Mouse (Mus musculus) forebrain, embryonic 13.5 days (tissue): ENCODE data around the gene Mvb12b. TPM values are rescaled to one million over a fixed set of nuclear protein-coding genes. Genes with fewer than 3 reads are reported as not detected.

Source experiments
- ATAC-seq: fragments of 200-750 bp; cut with Nextera tagmentation; 2 replicates; pipeline ENCODE4 v1.8.0; 2017
- H3K27ac ChIP-seq: fragments of 300-500 bp; sonication (generic); 2 replicates; pipeline ENCODE4 v1.5.1; 2015; ENCODE audit warnings: inconsistent platforms, mild to moderate bottlenecking, moderate library complexity
- H3K27me3 ChIP-seq: fragments of 300-500 bp; sonication (generic); 2 replicates; pipeline ENCODE4 v1.6.1; 2015; ENCODE audit warnings: mild to moderate bottlenecking, inconsistent platforms
- H3K36me3 ChIP-seq: fragments of 300-500 bp; sonication (generic); 2 replicates; pipeline ENCODE4 v1.6.1; 2015; ENCODE audit warnings: mild to moderate bottlenecking, inconsistent platforms; ENCODE audit not compliant: poor library complexity, severe bottlenecking
- H3K4me1 ChIP-seq: fragments of 300-500 bp; sonication (generic); 2 replicates; pipeline ENCODE4 v1.6.1; 2015; ENCODE audit warnings: inconsistent platforms
- H3K4me2 ChIP-seq: fragments of 300-500 bp; sonication (generic); 2 replicates; pipeline ENCODE4 v1.6.1; 2015; ENCODE audit warnings: inconsistent platforms, mild to moderate bottlenecking, moderate library complexity
- H3K4me3 ChIP-seq: fragments of 300-500 bp; sonication (generic); 2 replicates; pipeline ENCODE4 v1.5.1; 2015; ENCODE audit warnings: mild to moderate bottlenecking, inconsistent platforms
- H3K9ac ChIP-seq: fragments of 300-500 bp; sonication (generic); 2 replicates; pipeline ENCODE4 v1.6.1; 2015; ENCODE audit warnings: mild to moderate bottlenecking, inconsistent platforms
- H3K9me3 ChIP-seq: fragments of 300-500 bp; sonication (generic); replicated peaks from 2 replicates; pipeline ENCODE4 v1.6.1; 2016; ENCODE audit warnings: inconsistent platforms
- WGBS: fragments of 180-500 bp; shearing (Covaris S2); methylation state at CpG from one replicate; pipeline ENCODE4 v1.1.7; 2015; 5-methylcytosine and 5-hydroxymethylcytosine counted together
- polyA plus RNA-seq: library from polyadenylated mRNA; unstranded; fragments of >200 nt; fragmentation: Nextera tagmentation; extraction: Ambion mirVana; gene quantifications from 2 replicates; pipeline ENCODE4 v1.2.1, GENCODE M21; 2015

The Mvb12b gene
- polyA plus RNA-seq, 1 experiment from 2014 or later: 63.9 TPM

DNA sequence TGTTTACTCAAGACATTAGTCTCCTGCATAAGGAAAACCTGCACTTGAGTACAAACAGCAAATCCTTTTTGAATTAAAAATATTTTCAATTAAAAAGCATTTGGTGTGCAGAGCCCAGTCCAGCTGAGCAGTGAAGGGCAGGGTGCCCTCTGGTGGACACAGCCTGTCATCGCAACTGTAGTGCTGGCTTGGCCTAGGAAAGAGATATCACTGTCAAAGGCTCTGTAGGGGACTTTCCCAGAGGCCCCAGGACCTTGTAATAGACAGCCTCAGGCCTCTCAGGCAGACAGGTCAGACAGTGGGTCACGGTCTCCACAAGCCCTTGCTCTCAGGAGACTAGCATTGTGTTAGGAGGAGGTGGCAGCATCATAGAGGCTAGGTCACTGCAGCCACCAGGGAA is 151.0 kb downstream of the Mvb12b start:
- Histone ChIP-seq H3K4me1 (no peaks in the 10 kb centered on the region), H3K36me3 (peaks cover 38% of the 10 kb centered on the region), H3K27ac (no peak overlapping the region), H3K9me3 (no peaks in the 10 kb centered on the region), H3K9ac (no peak overlapping the region), H3K27me3 (no peaks in the 10 kb centered on the region), H3K4me2 (no peak overlapping the region), H3K4me3 (no peak overlapping the region)
- ATAC-seq: no peak
- 3% methylated on average over 2 of the region's 2 CpGs for WGBS

DNA sequence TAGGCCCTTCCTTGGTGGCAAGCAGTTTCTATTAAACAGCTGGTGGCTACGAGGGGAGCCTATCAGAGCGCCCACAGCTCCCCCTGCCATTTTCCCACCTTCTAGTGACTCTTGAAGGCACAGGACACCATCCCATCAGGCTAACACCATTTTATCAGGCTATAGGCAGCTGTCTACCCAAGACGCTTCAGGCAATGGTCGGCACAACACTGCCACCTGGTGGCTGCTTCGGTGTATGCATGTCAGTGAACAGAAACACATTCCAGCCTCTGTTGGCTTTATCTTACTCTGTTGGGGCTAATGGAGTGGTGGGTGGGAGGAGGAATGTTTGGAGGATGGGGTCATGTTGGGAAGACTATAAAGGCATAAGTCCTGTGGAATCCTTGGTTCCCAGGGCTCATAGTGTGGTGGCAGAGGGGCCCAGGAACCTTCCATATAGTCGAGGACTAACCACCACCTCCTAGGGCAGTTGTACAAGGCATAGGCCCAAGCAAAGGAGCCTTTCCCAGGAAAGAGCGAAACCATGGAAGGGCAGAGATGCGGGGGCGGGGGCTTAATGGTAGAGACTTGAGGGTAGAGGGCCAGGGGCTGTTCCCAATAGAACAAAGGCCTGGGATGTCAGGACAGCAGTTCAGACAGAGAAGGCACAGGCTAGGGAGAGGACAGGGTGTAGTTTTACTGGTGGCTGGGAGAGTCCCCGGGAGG is 152.8 kb downstream of the Mvb12b start:
- Histone ChIP-seq H3K9me3 (no peaks in the 10 kb centered on the region), H3K4me1 (peaks cover 5% of the 10 kb centered on the region; the same call in 1 of the 2 replicates), H3K27ac (no peak overlapping the region), H3K9ac (no peak overlapping the region), H3K4me2 (no peak overlapping the region), H3K4me3 (no peak overlapping the region), H3K36me3 (peaks cover 47% of the 10 kb centered on the region), H3K27me3 (no peaks in the 10 kb centered on the region)
- peak; percentile 54 for ATAC-seq
- WGBS: 43% methylated on average over 10 of the region's 10 CpGs

DNA sequence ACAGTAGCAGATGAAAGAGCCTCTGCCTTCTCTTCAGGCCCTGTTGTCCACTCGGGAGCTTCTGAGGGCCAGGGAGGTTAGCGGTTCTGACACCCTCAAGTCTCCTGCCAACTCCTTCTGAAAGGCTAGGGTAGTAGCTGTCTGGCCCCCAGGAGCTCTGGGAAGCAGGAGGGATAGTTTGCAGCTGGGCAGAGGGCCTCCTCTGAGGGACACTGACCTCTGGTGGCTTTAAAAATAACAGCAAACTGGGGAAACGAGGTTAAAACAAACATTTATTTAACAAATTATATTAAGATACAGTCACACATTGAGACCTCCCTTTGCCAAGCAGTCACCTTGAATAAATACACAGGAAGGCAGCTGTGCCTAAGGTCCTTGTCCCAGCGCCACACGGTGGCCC is 158.0 kb downstream of the Mvb12b start:
- no peak overlapping the region for H3K4me2 ChIP-seq
- H3K4me1 ChIP-seq: peaks cover 7% of the 10 kb centered on the region; the same call in 1 of the 2 replicates
- ATAC-seq: no peak
- no peaks in the 10 kb centered on the region for H3K9me3 ChIP-seq
- H3K27ac ChIP-seq: no peak overlapping the region
- H3K4me3 ChIP-seq: no peak overlapping the region
- no peaks in the 10 kb centered on the region for H3K27me3 ChIP-seq
- H3K36me3 ChIP-seq: peaks cover 49% of the 10 kb centered on the region
- H3K9ac ChIP-seq: no peak overlapping the region
- 38% methylated on average over 5 of the region's 5 CpGs for WGBS

DNA sequence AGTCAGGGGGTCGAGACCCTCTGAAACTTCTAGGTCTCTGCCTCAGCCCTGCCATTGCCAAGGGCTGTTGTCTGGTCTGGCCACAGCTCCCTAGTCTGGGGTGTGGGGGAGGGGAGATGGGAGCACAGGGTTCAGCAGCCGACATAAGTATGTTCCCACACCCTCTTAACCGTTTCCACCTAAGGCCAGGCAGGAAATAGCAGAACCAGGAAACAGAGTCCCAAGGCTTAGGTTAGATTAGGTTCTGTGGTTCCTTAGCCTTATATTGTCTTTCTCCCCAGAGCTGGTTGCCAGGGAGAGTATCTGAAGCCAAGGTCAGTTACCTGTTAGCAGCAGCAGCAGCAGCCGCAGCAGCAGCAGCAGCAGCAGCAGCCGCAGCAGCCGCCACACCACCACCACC is 160.5 kb downstream of the Mvb12b start:
- WGBS: 78% methylated on average over 4 of the region's 6 CpGs
- no peaks in the 10 kb centered on the region for H3K27me3 ChIP-seq
- peaks cover 36% of the 10 kb centered on the region for H3K36me3 ChIP-seq
- H3K9me3 ChIP-seq: no peaks in the 10 kb centered on the region
- no peak overlapping the region for H3K4me2 ChIP-seq
- no peak for ATAC-seq
- no peak overlapping the region for H3K4me3 ChIP-seq
- peaks cover 7% of the 10 kb centered on the region; the same call in 1 of the 2 replicates for H3K4me1 ChIP-seq
- no peak overlapping the region for H3K27ac ChIP-seq
- H3K9ac ChIP-seq: no peak overlapping the region

DNA sequence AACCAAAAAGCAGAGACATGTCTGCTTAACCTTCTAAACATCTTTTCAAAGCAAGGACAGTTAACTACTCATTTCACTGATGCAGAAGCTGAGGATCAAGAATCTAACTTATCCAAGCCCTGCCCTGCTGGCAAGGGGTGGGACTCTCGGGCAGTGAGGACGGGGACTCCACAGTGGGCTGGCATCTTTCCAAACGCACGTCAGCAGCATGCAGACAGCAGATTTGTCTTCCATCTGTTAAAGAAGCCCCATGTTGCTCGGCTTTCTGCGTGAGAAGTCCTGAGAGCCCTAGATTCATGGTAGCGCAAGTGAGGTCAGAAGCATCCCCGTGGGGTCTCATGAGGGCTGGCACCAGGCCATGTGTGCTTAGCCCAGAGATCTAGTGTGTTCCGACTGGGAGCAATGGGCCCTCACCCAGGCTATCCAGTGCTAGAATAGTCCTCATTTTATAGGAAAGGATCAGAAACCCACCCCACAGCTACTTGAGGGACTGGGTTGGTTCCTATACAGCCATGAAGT is 167.3 kb downstream of the Mvb12b start:
- Histone ChIP-seq H3K36me3 (no peaks in the 10 kb centered on the region), H3K27me3 (peaks cover 32% of the 10 kb centered on the region), H3K4me2 (no peak overlapping the region), H3K27ac (peak overlapping the region; percentile 36; the same call in 1 of the 2 replicates), H3K4me3 (no peak overlapping the region), H3K9ac (no peak overlapping the region), H3K9me3 (no peaks in the 10 kb centered on the region), H3K4me1 (peaks cover 46% of the 10 kb centered on the region)
- ATAC-seq: peak; percentile 67; the same call in 1 of the 2 replicates
- WGBS: 31% methylated on average over 9 of the region's 9 CpGs

DNA sequence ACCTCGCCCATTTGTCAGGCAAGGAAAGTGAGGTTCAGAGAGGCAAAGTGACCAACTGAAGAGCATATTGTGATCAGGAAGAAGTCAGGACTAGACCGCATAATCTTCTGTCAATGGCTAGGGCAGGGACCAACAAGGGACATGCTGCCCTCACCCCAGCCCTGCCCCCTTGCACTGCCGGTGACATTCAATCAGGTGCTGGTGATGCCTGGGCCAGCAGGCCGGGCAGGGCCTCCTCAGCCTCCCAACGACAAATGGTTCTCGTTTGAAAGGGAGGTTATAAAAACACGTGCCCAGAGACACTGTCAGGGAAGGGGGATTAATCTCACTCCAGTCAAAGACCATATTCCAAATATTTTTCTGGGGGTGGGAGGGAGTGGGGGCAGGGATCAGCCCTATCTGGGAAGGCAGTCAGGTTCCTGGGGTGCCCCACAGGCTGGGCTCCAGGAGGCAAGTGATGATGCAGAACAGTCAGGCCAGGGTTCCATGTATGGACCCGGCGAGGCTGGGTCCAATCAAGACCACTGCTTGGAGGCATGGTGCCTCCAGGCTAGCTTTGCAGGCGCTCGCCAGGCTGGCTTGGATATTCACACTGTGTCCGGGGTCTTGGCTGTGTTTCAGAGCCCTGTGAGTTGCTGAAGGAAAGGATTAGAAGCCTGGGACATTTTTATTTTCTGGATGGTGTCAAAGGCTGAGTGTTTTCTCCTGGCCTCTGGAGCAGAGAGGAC is 168.2 kb downstream of the Mvb12b start:
- H3K27me3 ChIP-seq: peaks cover 39% of the 10 kb centered on the region
- H3K4me1 ChIP-seq: peaks cover 52% of the 10 kb centered on the region
- no peaks in the 10 kb centered on the region for H3K36me3 ChIP-seq
- H3K9ac ChIP-seq: no peak overlapping the region
- H3K9me3 ChIP-seq: no peaks in the 10 kb centered on the region
- ATAC-seq: no peak
- 40% methylated on average over 12 of the region's 12 CpGs for WGBS
- H3K4me3 ChIP-seq: no peak overlapping the region
- no peak overlapping the region for H3K4me2 ChIP-seq
- H3K27ac ChIP-seq: no peak overlapping the region

DNA sequence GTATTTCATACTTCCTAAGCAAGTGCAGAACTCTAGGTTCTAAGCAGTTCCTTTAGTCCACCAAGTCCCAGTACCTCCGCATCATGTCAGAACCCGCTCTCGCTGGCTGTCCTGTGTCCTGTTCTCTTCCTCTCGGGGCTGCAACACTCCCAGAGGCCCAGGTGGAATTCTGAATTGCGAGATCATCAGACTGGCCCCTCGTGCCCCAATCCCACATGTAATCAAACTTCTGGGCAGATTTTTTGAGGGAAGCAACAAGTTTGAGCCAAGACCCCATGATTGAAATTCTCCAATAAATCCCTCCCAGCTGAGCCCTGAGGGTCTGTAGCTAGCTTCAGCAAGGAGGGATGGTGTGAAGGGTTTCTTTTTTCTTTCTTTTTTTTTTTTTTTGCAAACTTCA is 169.2 kb downstream of the Mvb12b start:
- Histone ChIP-seq H3K27ac (no peak overlapping the region), H3K4me3 (no peak overlapping the region), H3K4me2 (no peak overlapping the region), H3K27me3 (peaks cover 39% of the 10 kb centered on the region), H3K4me1 (peaks cover 61% of the 10 kb centered on the region), H3K36me3 (no peaks in the 10 kb centered on the region), H3K9me3 (no peaks in the 10 kb centered on the region), H3K9ac (no peak overlapping the region)
- no peak for ATAC-seq
- WGBS: 59% methylated on average over 6 of the region's 6 CpGs

DNA sequence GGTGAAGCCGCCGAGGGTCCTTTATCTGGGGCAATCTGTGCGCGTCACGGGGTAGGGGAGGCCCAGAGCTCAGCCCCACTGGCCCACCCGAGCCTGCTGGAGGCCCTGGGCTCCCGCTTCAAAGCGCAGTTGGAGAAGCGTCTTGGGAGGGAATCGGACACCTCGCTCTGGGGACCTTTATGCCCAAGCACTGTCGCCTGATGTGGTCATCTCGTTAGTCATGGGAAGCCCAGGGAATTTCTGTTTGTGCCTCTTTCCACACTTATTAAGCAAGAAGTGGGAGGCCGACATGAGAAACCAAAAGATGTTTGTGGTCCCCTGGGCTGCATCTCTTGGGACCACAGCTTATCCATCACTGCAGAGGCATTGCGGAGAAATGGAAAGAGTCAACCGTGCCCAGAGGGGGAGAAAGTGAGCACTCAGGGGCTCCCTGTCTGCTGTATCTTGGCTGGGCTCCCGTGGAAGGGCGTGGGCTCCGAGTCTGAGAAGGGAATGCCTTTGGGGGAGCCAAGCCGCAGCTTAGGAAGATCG is 169.9 kb downstream of the Mvb12b start:
- H3K9ac ChIP-seq: no peak overlapping the region
- no peak for ATAC-seq
- H3K4me1 ChIP-seq: peaks cover 67% of the 10 kb centered on the region

DNA sequence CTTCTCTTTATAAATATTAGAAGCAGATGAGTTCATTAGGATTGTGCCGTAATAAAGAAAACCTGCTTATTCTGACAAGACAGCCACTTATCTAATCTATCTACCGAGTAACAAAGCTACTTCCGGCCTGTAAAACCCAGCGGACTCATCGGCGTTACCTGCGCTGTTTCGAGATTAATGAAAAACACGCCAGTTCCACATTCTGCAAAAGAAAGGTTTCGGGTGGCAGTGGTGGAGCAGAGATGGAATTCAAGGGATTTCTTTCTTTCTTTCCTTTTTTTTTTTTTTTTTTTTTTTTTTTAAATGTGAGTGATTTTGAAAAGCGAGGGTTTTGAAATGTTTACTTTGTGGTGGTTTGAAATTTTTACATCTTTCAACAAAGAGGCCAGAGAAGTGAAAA is 170.4 kb downstream of the Mvb12b start:
- peak overlapping the region; percentile 12; the same call in 1 of the 2 replicates for H3K4me2 ChIP-seq
- H3K27ac ChIP-seq: no peak overlapping the region
- no peak overlapping the region for H3K9ac ChIP-seq
- ATAC-seq: no peak
- H3K9me3 ChIP-seq: no peaks in the 10 kb centered on the region
- no peaks in the 10 kb centered on the region for H3K36me3 ChIP-seq
- peaks cover 71% of the 10 kb centered on the region for H3K4me1 ChIP-seq
- peaks cover 42% of the 10 kb centered on the region for H3K27me3 ChIP-seq
- 49% methylated on average over 11 of the region's 11 CpGs for WGBS
- H3K4me3 ChIP-seq: no peak overlapping the region

More for the DNA sequence above, 169.9 kb downstream of the Mvb12b start:
- H3K4me3 ChIP-seq: no peak overlapping the region
- H3K4me2 ChIP-seq: peak overlapping the region; percentile 12
- no peaks in the 10 kb centered on the region for H3K36me3 ChIP-seq
- no peak overlapping the region for H3K27ac ChIP-seq
- peaks cover 39% of the 10 kb centered on the region for H3K27me3 ChIP-seq
- 16% methylated on average over 21 of the region's 21 CpGs for WGBS
- no peaks in the 10 kb centered on the region for H3K9me3 ChIP-seq

DNA sequence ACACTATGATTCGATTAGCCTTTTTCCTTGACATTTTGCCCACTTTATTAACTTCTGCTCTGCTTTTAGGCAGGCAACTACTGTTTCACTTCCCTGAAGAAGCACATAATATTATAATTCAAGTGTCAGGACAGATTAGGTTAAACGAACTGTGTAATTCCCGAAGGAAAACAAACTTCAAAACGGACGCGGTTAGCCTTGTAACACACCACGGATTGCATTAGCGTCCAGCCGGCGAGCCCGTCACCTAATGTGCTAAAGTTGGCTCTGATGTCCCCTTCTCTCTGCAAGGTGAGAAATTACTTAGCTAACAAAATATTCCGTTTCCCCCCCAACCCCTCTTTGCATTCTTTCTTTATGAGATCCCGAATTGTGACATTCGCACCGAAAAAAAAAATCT is 170.9 kb downstream of the Mvb12b start:
- Histone ChIP-seq H3K27ac (no peak overlapping the region), H3K4me3 (no peak overlapping the region), H3K9me3 (no peaks in the 10 kb centered on the region), H3K4me1 (peaks cover 73% of the 10 kb centered on the region), H3K36me3 (no peaks in the 10 kb centered on the region), H3K27me3 (peaks cover 45% of the 10 kb centered on the region), H3K4me2 (no peak overlapping the region), H3K9ac (no peak overlapping the region)
- no peak for ATAC-seq
- 34% methylated on average over 15 of the region's 15 CpGs for WGBS

DNA sequence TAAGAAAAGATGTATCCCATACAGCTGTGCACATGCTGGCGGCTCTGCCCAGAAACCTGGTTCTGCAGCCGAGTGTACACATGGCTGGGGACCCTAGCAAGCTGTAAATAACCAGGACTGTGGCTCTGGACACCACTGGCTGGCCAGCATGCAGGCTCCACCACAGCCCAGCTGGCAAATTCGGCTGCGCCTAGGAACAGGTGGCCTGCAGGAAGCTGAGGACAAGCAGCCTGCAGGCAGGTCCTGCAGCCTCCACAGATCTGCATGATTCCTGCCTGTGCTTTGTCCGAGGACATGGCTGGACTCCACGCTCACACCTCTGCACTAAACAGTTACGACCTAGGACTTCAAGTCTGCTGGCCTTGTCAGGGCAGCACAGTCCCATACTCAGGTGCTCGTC is 172.8 kb downstream of the Mvb12b start:
- Histone ChIP-seq H3K9me3 (no peaks in the 10 kb centered on the region), H3K4me2 (no peak overlapping the region), H3K4me3 (no peak overlapping the region), H3K27ac (0 out of 2 replicates have a peak overlapping the region, but pooled peaks have one; percentile 7), H3K27me3 (peaks cover 56% of the 10 kb centered on the region), H3K9ac (no peak overlapping the region), H3K4me1 (peaks cover 62% of the 10 kb centered on the region), H3K36me3 (no peaks in the 10 kb centered on the region)
- no peak for ATAC-seq
- 52% methylated on average over 8 of the region's 8 CpGs for WGBS
